Mouse (Mus musculus): ENCODE results near the gene Commd3.

Gene Commd3

GRCm38 (mm10) chr2:18688286-18688685 lies 16.1 kb downstream of the Commd3 start:
- DNase-seq = no peak

GRCm38 (mm10) chr2:18688708-18689063 lies 16.5 kb downstream of the Commd3 start:
- DNase-seq = peak; percentile 64 to 68

- DNase-seq = peak; percentile 34 to 39
Measured at GRCm38 (mm10) chr2:18689064-18689921, 17.1 kb downstream of the Commd3 start.

GRCm38 (mm10) chr2:18690055-18690691 lies 18.0 kb downstream of the Commd3 start:
- DNase-seq = peak; percentile 43 to 59

- no peak for DNase-seq
Measured at GRCm38 (mm10) chr2:18690756-18691155, 18.6 kb downstream of the Commd3 start.

GRCm38 (mm10) chr2:18692031-18692430 lies 19.8 kb downstream of the Commd3 start:
- no peak for DNase-seq

GRCm38 (mm10) chr2:18692548-18692947 lies 20.4 kb downstream of the Commd3 start:
- no peak for DNase-seq

- DNase-seq = no peak
Measured at GRCm38 (mm10) chr2:18693491-18693870, 21.3 kb downstream of the Commd3 start.

- peak; percentile 52 to 54 for DNase-seq
Measured at GRCm38 (mm10) chr2:18693871-18694610, 21.9 kb downstream of the Commd3 start, which contains the start of gene Spag6. Spag6 (plus strand) TSS chr2:18694032.

- DNase-seq = no peak
Measured at GRCm38 (mm10) chr2:18694611-18694950, 22.4 kb downstream of the Commd3 start.

- no peak for DNase-seq
Measured at GRCm38 (mm10) chr2:18695163-18695562, 23.0 kb downstream of the Commd3 start.

GRCm38 (mm10) chr2:18695629-18696150 lies 23.5 kb downstream of the Commd3 start:
- DNase-seq = no peak

- no peak for DNase-seq
Measured at GRCm38 (mm10) chr2:18697591-18698244, 25.5 kb downstream of the Commd3 start.

GRCm38 (mm10) chr2:18698663-18699385 lies 26.6 kb downstream of the Commd3 start:
- DNase-seq = peak; percentile 17 to 25

- DNase-seq = no peak
Measured at GRCm38 (mm10) chr2:18699401-18699990, 27.3 kb downstream of the Commd3 start.

- no peak for DNase-seq
Measured at GRCm38 (mm10) chr2:18710356-18710755, 38.2 kb downstream of the Commd3 start.

- no peak for DNase-seq
Measured at GRCm38 (mm10) chr2:18713071-18713470, 40.9 kb downstream of the Commd3 start.

GRCm38 (mm10) chr2:18714337-18714736 lies 42.2 kb downstream of the Commd3 start:
- DNase-seq = no peak

- DNase-seq = no peak
Measured at GRCm38 (mm10) chr2:18718521-18718920, 46.3 kb downstream of the Commd3 start.

GRCm38 (mm10) chr2:18722208-18722830 lies 50.1 kb downstream of the Commd3 start:
- no peak for DNase-seq

GRCm38 (mm10) chr2:18724462-18724861 lies 52.3 kb downstream of the Commd3 start:
- DNase-seq = no peak

Measured in thymus, postnatal 36 days (tissue).